Mouse (Mus musculus) R1 (cell line): ENCODE results near the gene Klhdc3.

Experiments
- DNase-seq: peaks from one replicate; pipeline ENCODE4 v3.0.0-alpha.2; 2018; ENCODE audit warnings: low read depth, low spot score

The Klhdc3 gene

DNA sequence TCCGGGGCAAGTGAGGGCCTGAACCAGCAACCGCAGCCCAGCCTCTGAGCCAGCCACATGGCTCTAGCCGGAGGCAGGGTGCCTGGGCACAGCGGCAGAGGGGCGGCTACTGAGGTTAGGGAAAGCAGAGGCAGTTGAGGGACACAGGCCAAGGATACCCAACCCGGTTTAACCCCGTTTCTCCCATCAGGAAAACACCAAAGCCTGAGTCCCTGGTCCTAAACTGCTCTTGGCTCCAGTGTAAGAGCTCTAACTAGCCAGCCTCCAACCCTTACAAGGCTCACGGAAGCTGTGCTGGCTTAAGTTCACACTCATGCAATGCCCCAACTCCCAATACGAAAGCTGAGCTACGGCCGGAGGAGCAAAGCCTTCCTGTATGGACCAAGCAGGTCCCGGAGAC is 56.1 kb downstream of the Klhdc3 start:
- DNase-seq: no peak
